Mouse (Mus musculus): ENCODE data around the gene Nme2.

GRCm38 (mm10) chr11:93997141-93997775 is 41.2 kb upstream of the Nme2 start:
- TF ChIP-seq CTCF (IDR thresholded peaks at IDR 0.05; ENCODE audit: borderline replicate concordance, extremely low read depth, insufficient read depth, insufficient read length) (no peak), POLR2A (IDR thresholded peaks at IDR 0.05; ENCODE audit: borderline replicate concordance, extremely low read depth, insufficient read depth, insufficient read length, poor library complexity, severe bottlenecking) (no peak)

All from brain, embryonic 14.5 days (tissue).